Mouse (Mus musculus) brain, embryonic 18.5 days (tissue): ENCODE data around the gene Cotl1.

Experiments
- DNase-seq: peaks from one replicate; pipeline ENCODE4 v3.0.0-alpha.2; 2012; ENCODE audit warnings: low read depth, low spot score

The Cotl1 gene

DNA sequence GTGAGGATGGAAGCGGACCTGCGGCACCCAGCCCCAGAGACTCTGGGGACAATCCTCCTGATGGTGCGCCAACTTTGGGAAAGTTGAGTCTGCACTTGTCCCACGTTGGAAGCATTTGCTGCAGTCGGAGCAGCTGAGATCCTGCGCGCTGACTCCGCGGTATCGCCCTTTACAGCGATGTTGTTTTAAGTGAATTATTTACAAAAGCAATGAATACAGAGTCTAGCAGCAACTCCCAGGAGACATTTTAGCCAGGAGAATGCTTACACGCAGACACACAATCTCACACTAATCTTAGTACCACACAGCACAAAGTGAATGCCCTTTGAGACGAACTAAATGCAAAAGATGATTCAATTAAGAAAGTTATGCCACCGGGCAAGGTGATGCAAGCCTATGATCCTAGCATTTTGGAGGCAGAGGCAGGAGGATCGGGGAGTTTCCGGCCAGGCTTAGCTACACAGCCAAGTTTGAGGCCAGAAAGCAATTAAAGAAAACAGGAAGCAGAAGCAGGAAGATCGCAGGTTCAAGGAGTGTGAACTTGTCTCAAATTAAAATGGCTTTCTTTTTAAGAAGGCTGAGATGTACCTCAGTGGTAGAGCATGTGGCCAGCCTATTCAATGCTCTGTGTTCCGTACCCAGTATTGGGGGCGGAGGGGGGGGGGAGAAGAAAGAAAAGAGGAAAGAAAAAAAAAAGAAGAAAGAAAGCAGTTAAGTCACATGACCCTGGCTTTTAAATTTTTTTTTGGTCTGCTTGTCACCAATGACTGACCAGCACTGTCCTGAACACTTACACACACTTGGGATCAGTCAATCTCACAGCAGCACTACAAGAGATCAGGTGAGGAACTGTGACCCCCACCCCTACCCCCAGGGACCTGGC, 2.0 kb downstream of the Cotl1 start:
- DNase-seq: no peak

DNA sequence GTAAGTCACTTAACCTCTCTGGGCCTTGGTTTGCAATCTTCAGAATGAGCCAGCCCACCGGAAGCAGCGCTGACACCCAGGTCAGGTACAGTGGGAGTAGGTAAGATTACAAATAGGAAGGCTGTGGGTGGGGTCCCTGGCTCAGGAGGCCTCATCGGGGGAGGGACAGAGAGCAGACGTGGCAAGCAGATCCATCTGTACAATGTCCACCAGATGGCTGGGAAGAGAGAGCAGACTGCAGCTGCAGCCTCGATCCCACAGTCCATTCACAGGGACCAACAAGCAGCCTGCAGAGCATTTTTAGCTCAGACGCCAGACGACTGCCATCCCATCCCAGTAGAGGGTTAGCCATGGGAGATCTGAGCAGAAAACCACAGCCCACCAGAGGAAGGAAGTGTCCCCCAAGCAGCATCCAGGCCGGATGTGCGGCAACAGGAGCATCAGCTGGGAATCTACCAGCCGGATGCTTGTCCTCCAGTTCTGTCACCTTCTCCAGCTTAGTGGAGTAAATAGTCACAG, 2.7 kb downstream of the Cotl1 start:
- DNase-seq: no peak

DNA sequence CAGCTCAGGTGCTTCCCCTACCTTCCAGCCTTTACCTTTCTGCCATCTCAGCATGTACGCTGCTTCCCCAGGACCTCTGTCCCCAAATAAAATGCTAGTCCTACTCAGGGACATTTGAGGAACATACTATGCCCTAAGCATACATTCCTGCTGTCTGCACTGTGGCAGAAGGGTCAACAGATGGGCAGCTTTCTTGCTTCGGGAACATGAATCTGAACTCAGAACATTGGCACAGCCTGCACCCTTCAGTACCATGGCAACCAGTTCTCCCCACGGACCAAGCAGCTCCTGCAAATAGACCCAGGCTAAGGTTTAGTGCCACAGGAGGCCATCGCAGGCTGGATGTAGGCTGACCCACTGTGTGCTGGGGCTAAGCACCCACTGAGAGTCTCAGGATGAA, 3.5 kb downstream of the Cotl1 start:
- no peak for DNase-seq

DNA sequence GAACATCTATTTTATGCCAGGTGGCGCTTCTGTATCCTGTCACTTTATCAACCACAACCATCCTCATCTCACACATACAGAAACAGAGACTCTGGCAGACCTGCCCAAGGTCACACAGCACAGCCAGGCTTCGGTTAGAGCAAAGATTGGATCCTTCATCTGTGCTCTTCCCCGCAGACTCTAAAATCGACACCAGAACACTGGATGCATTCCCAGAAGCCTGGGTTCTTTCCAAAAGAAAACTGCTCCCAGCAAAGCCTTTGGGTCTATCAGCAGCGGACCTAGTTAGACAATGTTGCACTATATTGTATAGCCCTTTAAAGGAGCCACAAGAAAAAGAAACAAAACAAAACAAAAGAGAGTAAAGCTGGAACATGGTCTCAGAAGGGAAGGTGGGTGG, 5.1 kb downstream of the Cotl1 start:
- DNase-seq: no peak

DNA sequence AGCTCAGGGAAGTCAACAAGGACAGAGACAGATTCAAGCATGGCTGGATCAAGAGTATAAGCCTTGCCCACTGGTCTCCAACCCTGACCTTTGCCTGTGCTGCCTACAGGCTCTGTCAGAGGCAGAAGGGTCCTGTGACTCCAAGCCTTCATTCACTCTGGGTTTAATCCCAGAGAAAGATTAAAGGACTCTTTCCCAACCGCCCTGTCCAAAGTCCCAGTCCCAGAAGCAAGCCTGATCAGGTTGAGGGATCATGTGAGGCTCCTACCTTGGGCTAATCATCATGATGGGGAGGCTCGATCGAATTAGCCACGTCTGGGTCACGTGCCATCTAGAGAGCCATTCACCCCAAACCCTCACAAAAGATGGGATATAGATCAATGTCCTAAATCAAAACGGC, 5.7 kb downstream of the Cotl1 start:
- DNase-seq: no peak

DNA sequence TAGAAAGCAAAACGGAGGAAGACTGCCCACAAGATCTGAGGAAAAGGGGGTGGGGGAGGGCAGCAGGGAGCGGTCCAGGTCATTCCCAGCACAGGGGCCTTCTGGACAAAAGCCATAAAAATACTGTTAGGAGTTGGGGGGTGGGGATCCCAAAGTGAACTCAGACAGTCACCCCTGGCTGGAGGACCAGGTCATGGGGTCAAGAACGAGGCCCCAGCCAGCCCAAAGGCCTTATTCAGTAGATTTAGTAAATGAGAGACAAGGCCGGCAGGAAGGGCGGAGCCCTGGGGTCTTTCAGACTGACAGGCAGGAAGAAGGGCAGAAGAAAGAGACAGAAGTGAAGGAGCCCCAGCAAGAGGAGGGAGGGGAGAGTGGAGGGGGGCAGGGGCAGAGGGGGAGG, 7.4 kb downstream of the Cotl1 start:
- DNase-seq: no peak

DNA sequence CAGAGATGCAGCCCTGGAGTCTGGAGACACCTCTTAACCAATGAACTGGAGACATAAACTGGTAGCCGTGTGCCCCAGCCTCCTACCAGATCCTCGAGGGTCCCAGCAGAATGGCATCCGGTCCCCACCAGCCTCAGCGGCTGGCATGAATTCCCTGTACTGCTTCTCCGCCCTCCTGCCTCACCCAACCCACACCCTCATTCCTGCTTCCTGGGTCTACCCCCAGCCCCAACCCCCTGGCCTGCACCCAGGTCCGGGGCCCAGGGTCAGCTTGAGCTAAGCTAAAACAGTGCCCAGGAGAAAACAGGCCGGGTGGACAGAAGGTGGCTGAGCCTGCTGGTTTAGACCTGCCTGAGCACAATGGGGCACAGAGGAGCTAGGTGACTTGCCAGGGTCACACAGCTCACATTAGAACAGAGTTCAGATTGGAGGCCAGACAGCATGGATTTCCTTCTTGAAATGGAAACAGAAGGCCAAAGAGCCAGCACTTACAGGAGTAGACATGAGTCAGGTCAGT, 8.2 kb downstream of the Cotl1 start:
- DNase-seq: no peak

DNA sequence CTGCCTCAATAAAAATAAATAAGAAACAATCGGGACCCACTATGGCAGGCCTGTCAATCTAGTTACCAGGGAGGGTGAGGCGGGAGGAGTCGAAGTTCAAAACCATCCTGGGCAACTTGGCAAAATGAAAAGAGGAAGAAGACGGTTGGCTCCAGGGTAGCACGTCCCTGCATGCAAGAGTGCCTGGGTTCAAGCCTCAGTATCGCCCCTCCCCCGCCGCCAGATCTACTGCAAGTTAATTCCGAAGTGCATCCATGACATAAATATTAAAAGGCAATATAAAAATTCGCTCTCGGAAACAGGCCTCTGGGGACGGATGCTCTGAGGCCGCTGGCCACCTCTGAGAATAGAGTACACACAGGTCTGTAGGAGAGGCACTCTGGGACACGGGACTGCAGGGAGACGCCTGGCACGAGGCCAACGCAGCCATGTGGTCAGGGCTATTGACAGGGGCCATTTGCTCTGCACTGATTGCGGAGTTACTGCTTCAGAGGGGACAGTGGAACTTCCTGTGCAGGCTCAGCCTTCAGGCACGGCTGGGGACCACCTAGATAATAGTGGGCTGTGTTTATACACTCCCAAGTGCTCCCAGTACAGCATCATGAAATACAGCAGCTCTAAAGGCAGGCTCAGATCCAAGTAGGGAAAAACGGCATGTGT, 8.9 kb downstream of the Cotl1 start:
- DNase-seq: no peak

DNA sequence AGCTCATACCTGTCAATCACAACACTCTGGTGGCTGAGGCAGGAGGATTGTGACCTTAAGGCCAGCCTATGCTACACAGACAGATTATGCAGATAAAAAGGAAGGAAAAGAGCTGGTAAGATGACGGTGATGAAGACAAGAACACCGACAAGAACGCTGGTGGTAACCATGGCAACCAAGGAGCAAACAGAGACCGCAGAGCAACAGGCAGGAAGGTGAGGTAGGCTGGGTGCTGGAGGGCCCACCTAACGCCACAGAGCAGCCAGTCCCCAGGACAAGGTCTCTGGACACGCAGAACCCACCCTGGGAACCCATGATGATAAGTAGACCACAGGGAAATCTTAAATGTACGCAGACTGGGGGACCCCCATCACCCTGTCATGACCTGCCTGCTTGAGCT, 9.8 kb downstream of the Cotl1 start:
- DNase-seq: no peak

DNA sequence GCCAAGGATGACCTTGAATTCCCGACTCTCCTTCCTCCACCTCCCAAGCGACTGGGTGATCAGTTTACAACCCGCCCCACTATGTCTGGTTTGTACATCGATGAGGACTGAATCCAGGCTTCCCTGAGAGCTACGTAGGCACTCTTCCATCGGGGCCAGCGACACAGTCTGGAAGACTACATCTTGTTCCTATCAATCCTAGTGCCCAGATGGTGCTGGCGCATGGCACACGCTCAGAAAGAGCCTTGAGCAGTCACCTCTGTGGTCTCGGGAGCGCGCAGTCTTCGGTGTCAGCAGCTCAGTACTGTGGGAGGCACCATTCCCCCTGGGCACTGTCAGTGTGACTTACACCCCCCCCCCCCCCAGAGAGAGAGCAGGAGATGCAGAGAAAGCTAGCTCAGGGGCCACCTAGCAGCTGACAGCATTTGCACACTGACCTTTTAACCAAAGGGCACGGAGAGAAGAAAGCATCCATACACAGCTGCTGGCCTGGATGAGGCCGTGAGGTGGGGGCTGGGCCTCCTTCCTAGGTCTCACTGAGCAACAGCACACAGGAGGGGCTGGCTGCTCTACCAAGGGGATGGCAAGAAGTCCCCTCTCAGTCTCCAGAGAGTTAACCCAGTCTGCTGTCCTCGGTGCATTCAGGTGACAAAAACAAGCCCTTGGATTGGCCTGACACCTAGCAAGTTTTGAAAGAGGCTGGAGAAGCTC, 10.3 kb downstream of the Cotl1 start:
- DNase-seq: no peak

DNA sequence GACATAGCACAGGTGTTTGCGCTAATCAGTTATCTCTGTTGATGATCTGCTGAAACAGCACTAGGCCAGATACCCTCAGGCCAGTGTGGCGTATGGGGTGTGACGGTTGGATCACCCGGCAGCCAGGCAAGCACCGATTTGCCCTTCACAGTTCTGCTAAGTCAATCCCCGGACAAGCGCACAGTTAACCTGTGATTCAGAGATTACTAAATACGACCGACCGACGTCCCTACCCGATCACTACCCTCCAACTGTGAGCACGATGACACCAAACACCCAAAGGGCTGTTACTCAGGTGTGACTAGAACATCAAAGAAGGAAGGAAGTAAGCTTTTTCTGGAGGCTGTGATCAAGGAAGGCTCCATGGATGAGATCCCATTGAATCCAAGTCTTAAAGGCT, 10.9 kb downstream of the Cotl1 start:
- no peak for DNase-seq

DNA sequence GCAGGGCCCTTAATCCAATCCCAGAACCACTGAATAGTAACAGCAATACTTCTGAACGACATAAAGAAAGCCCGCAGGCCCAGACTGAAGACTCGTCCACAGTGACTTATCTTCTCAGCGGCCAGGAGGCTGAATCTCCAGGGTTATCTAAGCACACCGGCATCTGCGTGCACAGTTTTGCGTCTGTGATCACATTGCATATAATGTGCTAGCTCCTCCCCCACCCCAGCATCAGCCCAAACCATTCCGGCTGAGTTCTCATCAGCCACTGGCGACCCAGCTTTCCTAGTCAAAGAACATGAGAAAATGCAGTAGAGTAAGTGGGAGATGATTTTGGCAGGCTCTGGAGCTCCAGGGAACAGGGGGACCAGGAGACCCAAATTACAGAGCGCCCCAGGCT, 11.3 kb downstream of the Cotl1 start:
- DNase-seq: no peak

DNA sequence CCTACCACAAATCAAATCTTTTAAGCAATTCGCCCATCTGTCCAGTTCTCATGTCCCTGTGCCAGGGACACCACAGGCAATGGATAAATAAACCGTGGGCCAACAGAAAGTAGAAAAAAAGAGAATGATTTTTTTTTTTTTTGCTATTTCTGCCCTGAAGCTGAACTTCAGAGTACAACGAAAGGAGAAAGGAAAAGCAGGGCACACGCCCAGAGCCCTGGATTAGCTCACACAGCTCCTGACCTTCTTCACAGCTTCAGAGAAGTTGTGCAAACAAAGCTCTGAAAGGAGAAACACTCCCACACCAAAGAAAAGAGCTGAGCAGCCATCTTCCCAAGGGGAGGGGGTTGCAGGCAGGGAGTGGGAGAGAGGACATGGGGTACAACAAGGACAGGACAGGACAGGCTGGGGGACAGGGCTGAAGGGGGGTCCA, 12.6 kb downstream of the Cotl1 start:
- no peak for DNase-seq

DNA sequence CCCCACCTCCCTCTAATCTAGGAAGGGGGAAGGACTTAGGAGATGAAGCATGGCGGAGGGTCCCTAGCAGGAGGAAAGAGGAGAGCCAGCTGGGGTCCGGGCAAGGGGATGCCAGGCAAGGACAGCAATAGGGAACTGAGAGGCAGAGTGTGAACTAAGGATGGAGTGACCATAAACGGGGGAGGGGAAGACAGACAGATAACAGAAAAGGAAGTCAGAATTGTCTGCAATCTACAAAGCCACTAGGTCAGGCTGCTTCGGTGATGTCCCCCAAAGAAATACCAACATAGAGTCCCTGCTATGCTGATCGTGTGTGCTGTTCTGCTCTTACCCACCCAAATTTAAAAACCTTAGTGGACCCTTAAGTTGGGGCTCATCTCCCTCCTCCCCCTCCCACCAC, 13.4 kb downstream of the Cotl1 start:
- DNase-seq: no peak

DNA sequence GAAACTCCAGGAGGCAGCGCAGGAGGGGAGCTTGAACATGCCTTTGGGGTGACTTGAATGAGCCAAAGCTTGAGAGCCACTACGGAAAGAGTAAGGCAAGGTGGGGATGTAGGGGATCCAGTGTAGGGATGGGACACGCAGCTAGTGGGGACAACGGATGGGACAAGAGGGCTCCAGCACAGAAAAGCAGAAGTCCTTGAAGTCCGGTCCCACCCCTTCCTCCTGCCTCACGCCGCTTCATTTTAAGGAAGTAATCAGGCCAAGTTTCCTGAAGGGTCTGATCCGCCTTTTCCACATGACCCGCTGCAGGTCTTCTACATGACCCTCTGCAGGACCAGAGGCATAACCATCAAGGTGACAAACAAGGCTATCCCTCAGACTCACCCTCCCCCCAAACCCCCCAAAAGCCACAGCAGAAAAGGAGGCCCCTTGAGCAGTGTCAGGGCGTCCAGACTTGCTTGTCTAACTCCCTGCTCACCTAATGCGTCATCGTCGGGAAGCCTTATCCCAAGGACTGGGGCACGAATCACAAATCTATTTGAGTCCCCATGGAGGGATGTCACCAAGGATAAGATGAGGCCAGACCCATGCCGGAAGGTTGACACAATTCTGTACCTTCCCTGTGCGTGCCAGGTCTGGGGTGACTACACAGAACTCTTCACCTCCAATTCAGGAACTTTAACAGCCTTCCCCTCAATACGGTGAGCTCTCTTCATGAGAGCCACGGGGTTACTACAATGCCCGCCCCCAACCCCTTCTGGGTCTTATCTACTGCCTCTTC, 14.2 kb downstream of the Cotl1 start:
- DNase-seq: no peak

DNA sequence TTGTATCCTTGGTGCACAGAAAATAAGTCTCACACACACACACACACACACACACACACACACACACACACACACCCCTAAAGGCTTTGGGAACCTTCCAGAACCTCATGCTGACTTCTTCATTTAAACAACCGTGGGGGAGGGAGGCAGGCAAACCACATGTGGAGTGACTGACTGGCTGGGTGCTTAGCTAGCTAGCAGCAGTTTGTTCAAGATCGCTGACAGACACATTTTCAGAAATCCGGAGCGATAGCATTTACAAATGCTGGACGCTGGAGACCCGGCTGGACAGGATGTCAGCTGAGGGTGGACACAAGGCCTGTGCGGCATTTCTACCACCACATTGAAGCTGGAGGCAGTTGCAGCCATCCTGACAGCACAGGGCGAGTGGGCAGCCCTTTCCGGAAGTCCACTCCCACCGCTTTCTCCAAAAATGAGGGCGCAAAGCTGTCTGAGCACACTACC, 15.5 kb downstream of the Cotl1 start:
- no peak for DNase-seq

DNA sequence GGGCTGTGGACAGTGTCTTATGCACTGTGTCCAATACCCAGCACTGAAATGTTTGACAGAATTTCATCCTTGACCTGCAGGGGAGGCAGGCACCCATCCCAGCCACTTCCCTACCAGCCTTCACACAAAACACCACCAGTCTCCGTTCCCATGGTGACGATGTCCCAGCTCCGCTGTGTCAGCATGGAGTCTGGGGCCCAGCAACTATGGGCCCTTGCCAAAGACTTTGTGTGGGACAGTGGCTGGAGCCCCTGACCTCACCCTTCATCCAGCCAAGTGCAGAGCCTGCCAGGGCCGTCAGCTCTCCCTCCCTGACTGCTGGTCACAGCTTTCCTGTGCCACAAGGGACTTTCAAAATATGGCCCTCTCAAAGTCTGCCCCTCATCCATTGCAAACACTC, 16.2 kb downstream of the Cotl1 start:
- DNase-seq: no peak

DNA sequence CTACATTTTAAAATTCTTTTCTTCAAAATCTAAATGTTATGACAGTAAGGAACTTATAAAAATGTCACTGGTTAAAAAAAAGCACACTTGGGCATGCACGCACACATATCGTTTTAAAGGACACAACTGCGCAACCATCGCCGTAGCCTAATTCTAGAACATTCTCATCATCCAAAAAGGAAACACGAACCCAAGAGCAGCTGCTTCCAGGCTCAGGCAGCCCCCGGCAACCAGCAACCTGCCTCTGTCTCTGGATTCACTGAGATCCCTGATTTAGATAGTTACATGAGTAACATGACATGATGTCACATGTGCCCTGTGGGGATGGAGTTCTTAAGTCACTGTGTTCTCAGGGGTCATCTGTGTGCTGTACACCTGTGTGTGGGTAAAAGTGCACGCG, 17.1 kb downstream of the Cotl1 start:
- no peak for DNase-seq

DNA sequence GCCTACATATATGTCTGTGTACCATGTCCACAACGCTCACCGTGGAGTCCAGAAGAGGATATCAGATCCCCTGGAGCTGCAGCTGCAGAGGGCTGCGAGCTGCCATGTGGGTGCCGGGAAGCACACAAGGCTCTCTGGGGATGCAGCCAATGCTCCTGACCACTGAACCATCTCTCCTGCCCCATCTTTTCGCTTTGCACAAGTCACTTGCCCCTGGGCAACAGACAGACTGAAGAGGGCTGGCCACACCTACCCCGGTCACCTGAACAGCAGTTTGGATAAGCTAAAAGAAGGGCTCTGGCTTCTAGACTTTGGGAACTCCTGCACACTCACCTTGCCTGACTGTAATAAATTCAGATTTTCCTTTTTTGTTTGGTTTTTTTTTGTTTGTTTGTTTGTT, 18.7 kb downstream of the Cotl1 start:
- no peak for DNase-seq

DNA sequence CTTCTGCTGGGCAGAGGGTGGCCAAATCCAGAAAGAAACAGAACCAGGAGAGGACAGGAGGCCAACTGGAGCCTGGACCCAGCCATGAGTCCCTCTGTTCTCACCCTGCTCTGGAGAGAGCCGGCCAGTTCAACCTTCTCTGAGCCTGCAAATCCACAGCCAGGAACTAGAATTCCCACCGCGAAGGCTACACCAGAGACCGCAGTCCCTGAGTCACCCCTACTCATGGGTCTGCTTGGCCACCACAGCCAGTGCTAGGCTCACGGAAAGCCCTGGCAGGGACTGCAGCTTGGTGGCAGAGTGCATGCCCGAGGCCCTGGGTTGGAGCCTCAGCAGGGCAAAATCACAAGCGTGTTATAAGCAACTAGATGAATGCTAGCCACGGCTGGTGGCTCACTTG, 20.4 kb downstream of the Cotl1 start:
- no peak for DNase-seq

DNA sequence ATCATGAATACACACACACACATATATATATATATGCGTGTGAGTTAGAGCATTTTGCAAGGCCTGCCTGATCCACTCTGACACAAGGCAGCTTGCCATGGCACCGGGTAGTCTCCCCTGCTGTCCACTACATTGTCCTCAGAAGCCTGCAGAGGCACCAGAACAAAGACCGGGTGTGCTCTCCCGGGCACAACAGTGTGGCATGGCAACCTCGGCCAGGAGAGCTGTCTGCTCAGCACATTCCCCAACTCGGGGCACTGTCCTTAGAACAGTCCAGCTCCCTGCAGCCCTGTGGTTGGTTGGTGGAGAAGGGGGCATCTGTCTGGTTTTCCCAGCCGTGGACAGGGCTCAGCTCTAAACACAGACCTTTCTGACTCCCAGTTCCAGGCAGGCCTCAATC, 21.0 kb downstream of the Cotl1 start:
- no peak for DNase-seq
